Mouse (Mus musculus) liver, adult 2 months (tissue): ENCODE results near the gene Ttc7. TPM values are rescaled to one million over a fixed set of nuclear protein-coding genes. Genes with fewer than 3 reads are reported as not detected.
A peak's percentile ranks its signal among the peaks of the same experiment; 100 is the strongest.

Experiments
- DNase-seq: peaks from one replicate; pipeline ENCODE4 v3.0.0-alpha.2; 2011; ENCODE audit warnings: low read depth, low spot score; ENCODE audit errors: extremely low read depth
- H3K27ac ChIP-seq: fragments of 200-500 bp; replicated peaks from 2 replicates; pipeline ENCODE4 v1.5.1; 2012; ENCODE audit warnings: low read depth, mild to moderate bottlenecking, control low read depth, inconsistent platforms, low read length; ENCODE audit not compliant: insufficient read depth
- H3K27me3 ChIP-seq: fragments of 200-500 bp; 2 replicates; pipeline ENCODE4 v1.6.1; 2012; ENCODE audit warnings: mild to moderate bottlenecking, moderate library complexity, low read length, inconsistent platforms; ENCODE audit not compliant: control insufficient read depth, insufficient read depth
- H3K36me3 ChIP-seq: fragments of 200-500 bp; 2 replicates; pipeline ENCODE4 v1.6.1; 2012; ENCODE audit warnings: low read length, inconsistent platforms; ENCODE audit not compliant: control insufficient read depth, insufficient read depth
- H3K4me1 ChIP-seq: fragments of 200-500 bp; 2 replicates; pipeline ENCODE4 v1.6.1; 2011; ENCODE audit warnings: low read length; ENCODE audit not compliant: control insufficient read depth, insufficient read depth
- H3K4me3 ChIP-seq: fragments of 200-500 bp; 2 replicates; pipeline ENCODE4 v1.5.1; 2011; ENCODE audit warnings: low read depth, mild to moderate bottlenecking, control low read depth, low read length, moderate library complexity; ENCODE audit not compliant: insufficient read depth
- H3K79me2 ChIP-seq: fragments of 200-500 bp; 2 replicates; pipeline ENCODE4 v1.6.1; 2012; ENCODE audit warnings: inconsistent platforms, mild to moderate bottlenecking, low read length, moderate library complexity; ENCODE audit not compliant: control insufficient read depth, insufficient read depth
- H3K9ac ChIP-seq: fragments of 200-500 bp; 2 replicates; pipeline ENCODE4 v1.6.1; 2012; ENCODE audit warnings: low read depth, mild to moderate bottlenecking, control low read depth, inconsistent platforms, low read length
- CTCF ChIP-seq: fragments of 200-500 bp; IDR thresholded peaks from 2 replicates; pipeline ENCODE4 v1.5.1; 2011; ENCODE audit warnings: low read depth, low read length, control low read depth
- POLR2A ChIP-seq: fragments of 200-500 bp; IDR thresholded peaks from 2 replicates; pipeline ENCODE4 v1.6.1; 2011; ENCODE audit warnings: low read length, control low read depth; ENCODE audit not compliant: insufficient read depth; ENCODE audit errors: extremely low read depth
- WGBS: fragments of 180-500 bp; shearing (Covaris S2); methylation state at CpG from one replicate; pipeline ENCODE4 v1.1.7; 2018; 5-methylcytosine and 5-hydroxymethylcytosine counted together
- polyA plus RNA-seq: library from polyadenylated mRNA; depleted of rRNA; stranded (reverse); fragments of >200 nt; gene quantifications from 2 replicates; pipeline ENCODE4 v1.2.3, GENCODE M21; 2012
- total RNA-seq: library from RNA; depleted of rRNA; stranded (reverse); fragments of >200 nt; gene quantifications from 2 replicates; pipeline ENCODE4 v1.2.3, GENCODE M21; 2014

Ttc7 gene
- total and polyA plus RNA-seq, 2 experiments, result 19.0 to 36.5 TPM

DNA sequence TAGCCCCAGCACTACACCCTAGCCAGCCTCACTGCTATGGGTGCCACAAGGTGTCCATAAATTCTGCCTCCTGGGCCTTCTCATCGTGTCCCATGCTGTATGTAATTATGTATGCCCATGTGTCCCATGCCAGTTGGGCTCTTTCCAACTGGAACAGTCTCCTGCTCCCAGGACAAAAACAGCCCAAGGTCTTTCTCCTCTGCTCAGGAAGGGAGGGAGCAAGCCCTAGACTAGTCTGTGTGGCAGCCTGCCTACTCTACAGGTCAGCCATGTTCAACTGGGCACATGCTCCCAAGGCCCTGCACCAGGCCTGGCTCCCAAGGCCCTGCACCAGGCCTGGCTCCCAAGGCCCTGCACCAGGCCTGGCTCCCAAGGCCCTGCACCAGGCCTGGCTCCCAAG lies 56.4 kb downstream of the Ttc7 start:
- no peak for TF ChIP-seq CTCF
- TF ChIP-seq POLR2A, result no peak
- DNase-seq, result peak; percentile 57
- Histone ChIP-seq H3K79me2 (no peaks in the 10 kb centered on the region), H3K27me3 (no peaks in the 10 kb centered on the region), H3K36me3 (peaks cover 9% of the 10 kb centered on the region; the same call in 1 of the 2 replicates), H3K27ac (no peak overlapping the region), H3K9ac (no peak overlapping the region), H3K4me3 (no peak overlapping the region), H3K4me1 (peaks cover 10% of the 10 kb centered on the region)
- WGBS, result 30% methylated on average over 1 of the region's 1 CpGs

DNA sequence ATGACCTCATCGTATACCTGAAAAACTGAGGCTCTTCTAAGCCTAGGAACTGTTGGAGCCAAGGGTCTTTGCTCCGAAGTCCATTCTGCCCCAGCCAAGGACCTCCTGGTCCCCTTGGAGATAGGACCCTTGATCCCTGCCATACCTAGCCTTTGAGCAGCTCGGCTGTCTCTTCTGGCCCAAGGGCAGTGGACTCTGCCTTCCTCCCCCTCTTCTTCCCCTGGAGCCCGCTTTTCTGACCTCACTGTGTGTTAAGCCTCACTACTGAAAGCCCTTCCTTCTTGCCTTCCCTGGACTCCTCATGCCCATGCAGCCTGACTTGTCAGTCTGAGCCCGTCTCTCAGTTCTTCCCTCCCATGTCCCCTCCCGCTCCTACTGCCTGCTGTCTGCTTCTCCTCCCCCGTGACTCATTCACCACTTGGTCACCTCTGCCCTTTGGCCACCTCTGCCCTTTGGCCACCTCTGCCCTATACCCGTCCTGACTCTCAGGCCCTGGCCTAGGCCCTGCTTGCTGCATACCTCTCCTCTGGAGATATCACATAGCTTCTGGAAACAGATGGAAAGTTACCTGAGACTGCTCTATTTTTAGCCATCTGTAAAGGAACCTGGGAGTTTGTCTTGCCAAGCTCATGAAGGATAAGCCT lies 60.5 kb downstream of the Ttc7 start:
- Histone ChIP-seq H3K27ac (peak overlapping the region; percentile 18; the same call in 1 of the 2 replicates), H3K4me1 (peaks cover 10% of the 10 kb centered on the region), H3K4me3 (no peak overlapping the region), H3K36me3 (peaks cover 12% of the 10 kb centered on the region; the same call in 1 of the 2 replicates), H3K27me3 (no peaks in the 10 kb centered on the region), H3K9ac (no peak overlapping the region), H3K79me2 (no peaks in the 10 kb centered on the region)
- no peak for TF ChIP-seq CTCF
- TF ChIP-seq POLR2A, result no peak
- peak; percentile 85 for DNase-seq
- WGBS, result 36% methylated on average over 8 of the region's 8 CpGs

DNA sequence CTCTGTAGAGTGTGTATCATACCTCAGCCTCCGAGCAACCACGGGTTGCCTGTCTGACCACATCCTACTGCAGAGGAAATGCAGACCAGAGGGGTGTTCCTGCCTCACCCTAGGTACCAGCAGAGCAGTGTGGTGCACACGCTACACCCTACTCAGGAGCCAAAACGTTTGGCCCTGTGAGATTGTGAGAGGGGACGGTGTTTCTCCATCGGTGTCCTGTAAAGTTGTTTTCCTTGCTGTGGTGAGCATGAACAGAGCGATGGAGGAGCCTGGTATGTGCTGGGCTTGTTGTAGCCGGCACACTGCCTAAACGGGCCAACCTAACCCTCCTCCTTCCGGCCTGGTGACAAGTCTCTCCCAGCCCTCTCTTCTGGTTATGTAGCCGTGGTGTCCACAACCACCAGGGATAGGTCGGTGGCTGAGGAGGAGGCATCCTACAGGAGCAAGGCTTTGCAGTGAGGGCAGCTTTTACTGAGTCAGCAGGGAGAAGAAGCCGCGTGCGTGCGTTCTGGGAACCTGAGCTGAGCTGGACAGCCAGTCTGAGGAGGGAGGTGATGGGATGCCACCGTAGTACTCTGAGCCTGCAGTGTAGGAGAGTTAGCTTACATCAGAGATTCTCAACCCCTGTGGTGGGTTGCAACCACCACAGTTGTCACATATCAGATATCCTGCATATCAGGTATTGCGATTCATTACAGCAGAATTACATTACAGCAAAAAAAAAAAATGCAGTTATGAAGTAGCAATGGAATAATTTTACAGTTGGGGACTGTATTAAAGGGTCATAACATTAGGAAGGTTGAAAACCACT lies 62.0 kb downstream of the Ttc7 start:
- Histone ChIP-seq H3K9ac (no peak overlapping the region), H3K4me1 (peaks cover 10% of the 10 kb centered on the region), H3K27me3 (no peaks in the 10 kb centered on the region), H3K4me3 (no peak overlapping the region), H3K27ac (no peak overlapping the region), H3K36me3 (peaks cover 10% of the 10 kb centered on the region; the same call in 1 of the 2 replicates), H3K79me2 (no peaks in the 10 kb centered on the region)
- no peak for DNase-seq
- WGBS, result 81% methylated on average over 18 of the region's 18 CpGs
- TF ChIP-seq POLR2A (no peak), CTCF (no peak)

- 71% methylated on average over 4 of the region's 4 CpGs for WGBS
- no peak for TF ChIP-seq POLR2A
- TF ChIP-seq CTCF, result no peak
Observed at GRCm38 (mm10) chr17:87345252-87345593, 62.5 kb downstream of the Ttc7 start.

DNA sequence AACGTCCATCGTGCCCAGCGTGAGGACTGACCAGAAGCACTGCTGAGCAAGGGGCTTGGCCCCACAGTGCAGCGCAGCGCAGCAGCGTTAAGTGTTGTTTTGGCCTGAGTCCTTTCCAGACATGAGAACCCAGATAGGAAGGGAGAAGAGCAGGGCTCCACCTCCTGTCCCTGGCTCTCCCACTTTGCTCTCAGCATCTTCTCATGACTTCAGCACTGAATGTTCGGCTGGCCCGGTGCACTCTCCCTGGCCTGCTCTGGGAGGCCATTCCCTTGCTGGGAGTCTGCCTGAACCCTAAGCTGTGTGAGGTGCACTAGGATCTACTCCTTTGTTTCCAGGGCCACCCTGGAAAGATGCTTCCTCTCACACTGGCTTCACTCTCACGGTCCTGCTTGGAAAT lies 65.7 kb downstream of the Ttc7 start:
- TF ChIP-seq CTCF (no peak), POLR2A (no peak)
- no peak overlapping the region for H3K4me3 ChIP-seq
- H3K4me1 ChIP-seq, result peaks cover 5% of the 10 kb centered on the region; the same call in 1 of the 2 replicates
- peaks cover 10% of the 10 kb centered on the region; the same call in 1 of the 2 replicates for H3K36me3 ChIP-seq
- H3K27ac ChIP-seq, result no peak overlapping the region
- H3K79me2 ChIP-seq, result no peaks in the 10 kb centered on the region
- H3K9ac ChIP-seq, result no peak overlapping the region
- no peak for DNase-seq
- no peaks in the 10 kb centered on the region for H3K27me3 ChIP-seq
- 83% methylated on average over 9 of the region's 9 CpGs for WGBS

More at GRCm38 (mm10) chr17:87345252-87345593, 62.5 kb downstream of the Ttc7 start:
- no peak overlapping the region for H3K27ac ChIP-seq
- peaks cover 10% of the 10 kb centered on the region for H3K4me1 ChIP-seq
- no peak for DNase-seq
- no peaks in the 10 kb centered on the region for H3K79me2 ChIP-seq
- no peak overlapping the region for H3K4me3 ChIP-seq
- peaks cover 10% of the 10 kb centered on the region; the same call in 1 of the 2 replicates for H3K36me3 ChIP-seq
- no peak overlapping the region for H3K9ac ChIP-seq
- no peaks in the 10 kb centered on the region for H3K27me3 ChIP-seq
